Mouse (Mus musculus) testis, adult 2 months (tissue): ENCODE data around the gene Pkmyt1.

Experiments
- CTCF ChIP-seq: fragments of 200-500 bp; IDR thresholded peaks from 2 replicates; pipeline ENCODE4 v1.5.1; 2012; ENCODE audit warnings: low read depth, mild to moderate bottlenecking, inconsistent platforms, low read length, moderate library complexity; ENCODE audit not compliant: control insufficient read depth, insufficient read depth, insufficient replicate concordance
- POLR2A ChIP-seq: fragments of 200-500 bp; IDR thresholded peaks from 2 replicates; pipeline ENCODE4 v1.6.1; 2012; ENCODE audit warnings: low read depth, mild to moderate bottlenecking, inconsistent platforms, low read length, moderate library complexity; ENCODE audit not compliant: control insufficient read depth

DNA sequence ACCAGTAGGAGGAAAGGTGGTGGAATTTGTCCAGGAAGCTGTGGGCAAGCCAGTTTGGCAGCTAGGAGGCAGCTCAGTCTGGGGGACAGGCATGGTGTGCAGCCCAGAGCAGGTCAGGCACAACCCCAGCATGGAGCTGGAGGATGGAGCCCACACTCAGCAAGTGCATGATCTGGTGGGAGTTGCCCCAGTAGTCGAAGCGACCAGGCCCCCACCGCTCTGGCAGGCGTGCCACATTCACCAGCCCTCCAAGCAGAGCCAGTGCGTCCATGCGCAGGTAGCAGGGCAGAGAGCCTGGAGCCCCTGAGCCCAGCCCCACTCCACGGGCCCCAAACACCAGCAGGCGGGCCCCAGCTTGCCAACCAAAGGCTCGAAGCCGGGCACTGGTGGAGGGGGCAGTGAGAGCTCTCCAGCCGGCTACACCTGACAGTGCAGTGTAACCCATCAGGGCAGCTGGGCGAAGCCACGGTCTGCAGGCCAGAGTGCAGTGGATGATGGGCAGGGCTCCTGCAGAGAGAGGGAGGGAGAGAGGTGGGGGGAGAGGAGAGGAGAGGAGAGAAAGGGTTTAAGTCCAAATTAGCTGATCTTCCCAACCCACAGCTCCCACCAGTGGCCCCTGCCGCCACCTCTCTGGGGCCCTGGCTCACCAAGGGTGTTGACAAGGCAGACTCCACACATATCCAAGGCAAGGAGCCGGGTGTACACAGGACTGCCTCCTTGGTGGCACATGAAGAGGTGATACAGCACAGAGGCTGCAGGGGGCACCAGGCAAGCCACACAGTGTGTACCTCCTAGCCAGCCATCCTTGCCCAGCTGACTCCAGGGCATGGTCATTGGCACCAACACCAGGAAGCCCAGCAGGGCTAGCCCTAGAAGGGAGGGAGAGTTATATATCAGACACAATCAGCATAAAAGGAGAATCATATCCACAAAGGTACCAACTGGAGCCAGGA, 11.6 kb downstream of the Pkmyt1 start:
- TF ChIP-seq CTCF (no peak), POLR2A (no peak)
